Comparison of ENCODE assay signal across 9 mouse cellular contexts in the genomic region with DNA sequence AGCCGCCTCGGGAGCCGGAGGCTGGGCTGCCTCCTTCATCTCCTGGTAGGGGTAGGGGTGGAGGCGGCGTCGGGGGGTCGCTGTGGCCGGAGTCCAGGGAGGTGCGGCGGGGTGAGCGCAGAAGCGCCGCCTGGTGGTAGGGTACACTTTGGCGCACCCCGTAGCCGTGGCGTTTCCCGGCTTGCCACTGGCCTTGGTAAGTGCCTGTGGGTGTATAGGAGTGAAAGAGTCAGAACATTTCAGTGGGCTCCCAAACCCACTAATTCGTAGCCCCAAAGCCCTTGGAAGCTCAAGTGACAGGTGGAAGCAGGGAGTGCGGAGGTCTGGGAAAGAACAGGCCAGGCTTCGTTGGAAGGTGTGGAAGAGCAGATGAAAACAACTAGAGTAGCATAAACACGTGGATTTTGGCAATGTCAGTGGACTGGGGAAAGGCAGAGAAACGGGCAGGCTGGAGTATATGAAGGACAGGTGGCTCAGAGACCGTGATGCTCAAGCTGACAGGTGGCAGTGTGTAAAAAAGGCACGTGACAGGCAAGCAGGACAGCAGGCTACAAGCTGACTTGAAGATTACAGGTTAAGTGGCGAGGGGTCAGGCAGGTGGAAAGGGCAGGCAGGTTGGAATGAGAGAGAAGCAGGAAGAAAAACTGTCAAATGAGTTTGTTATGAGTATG. TPM values are rescaled to one million over a fixed set of nuclear protein-coding genes. Genes with fewer than 3 reads are reported as not detected.
DNase-seq lines count a peak whose midpoint lies in the region; ATAC-seq and TF ChIP-seq lines count a peak whose summit lies in the region.
"Had no signal": no experiment of that assay in that cellular context is flagged by ENCODE, and none has a peak within 500 bp of the region (broad histone marks: within the 10 kb centered on the region; RNA-seq: fewer than 3 reads in every experiment).

No protein-coding gene starts in this region.

- peak overlapping the region; percentile 78 for H3K4me3 ChIP-seq in gastrocnemius, adult 2 months
- no peak overlapping the region for H3K4me3 ChIP-seq in spleen, adult 2 months (ENCODE audit: extremely low read depth, insufficient read depth, insufficient read length)
- H3K4me3 ChIP-seq in forebrain, embryonic 15.5 days = peak overlapping the region; percentile 70
- H3K4me3 ChIP-seq in limb, embryonic 14.5 days (replicated peaks; ENCODE audit: low read length) = peak overlapping the region; percentile 64
- H3K4me3 ChIP-seq in neural tube, embryonic 14.5 days (ENCODE audit: low read depth, low read length) = peak overlapping the region; percentile 52

- intact Hi-C loops in gastrocnemius, adult 2 months (cut with DNase I) = no loop called here

- WGBS in spleen, adult 2 months = 15% methylated on average over 26 of the region's 26 CpGs
- WGBS in forebrain, embryonic 15.5 days = 12% methylated on average over 26 of the region's 26 CpGs
- 9% methylated on average over 26 of the region's 26 CpGs for WGBS in limb, embryonic 14.5 days
- WGBS in neural tube, embryonic 14.5 days = 15% methylated on average over 25 of the region's 26 CpGs

- TF ChIP-seq POLR2A in spleen, adult 2 months (IDR thresholded peaks at IDR 0.05; ENCODE audit: low read depth, low read length) = no peak
- no peak for TF ChIP-seq POLR2A in limb, embryonic 14.5 days (IDR thresholded peaks at IDR 0.05; ENCODE audit: borderline replicate concordance, extremely low read depth, insufficient read depth, insufficient read length)

- H3K36me3 ChIP-seq in spleen, adult 2 months (ENCODE audit: control insufficient read depth, insufficient read depth, low read length) = no peaks in the 10 kb centered on the region
- peaks cover 8% of the 10 kb centered on the region; the same call in 1 of the 2 replicates for H3K36me3 ChIP-seq in forebrain, embryonic 15.5 days
- H3K36me3 ChIP-seq in limb, embryonic 14.5 days (ENCODE audit: control insufficient read depth, insufficient read depth, low read length) = no peaks in the 10 kb centered on the region; the same call in 1 of the 2 replicates
- peaks cover 4% of the 10 kb centered on the region; the same call in 1 of the 2 replicates for H3K36me3 ChIP-seq in neural tube, embryonic 14.5 days (ENCODE audit: control insufficient read depth, insufficient read depth, low read length)
- H3K36me3 ChIP-seq: G1E had no signal

- H3K9me3 ChIP-seq in forebrain, embryonic 15.5 days = no peaks in the 10 kb centered on the region
- H3K9me3 ChIP-seq in limb, embryonic 14.5 days (ENCODE audit: control insufficient read depth, low read length) = no peaks in the 10 kb centered on the region
- no peaks in the 10 kb centered on the region for H3K9me3 ChIP-seq in neural tube, embryonic 14.5 days (ENCODE audit: control insufficient read depth, low read length)

- H3K4me1 ChIP-seq in spleen, adult 2 months (ENCODE audit: control insufficient read depth, insufficient read depth, insufficient read length) = peaks cover 14% of the 10 kb centered on the region
- peaks cover 66% of the 10 kb centered on the region for H3K4me1 ChIP-seq in forebrain, embryonic 15.5 days
- peaks cover 15% of the 10 kb centered on the region; the same call in 1 of the 2 replicates for H3K4me1 ChIP-seq in limb, embryonic 14.5 days (ENCODE audit: control insufficient read depth, insufficient read depth, low read length)
- peaks cover 15% of the 10 kb centered on the region for H3K4me1 ChIP-seq in neural tube, embryonic 14.5 days (ENCODE audit: control insufficient read depth, insufficient read depth, low read length)

- H3K4me2 ChIP-seq in forebrain, embryonic 15.5 days (replicated peaks) = peak overlapping the region; percentile 82
- peak overlapping the region; percentile 99 for H3K4me2 ChIP-seq in limb, embryonic 14.5 days (replicated peaks; ENCODE audit: low read depth, low read length, severe bottlenecking)
- peak overlapping the region; percentile 58 for H3K4me2 ChIP-seq in neural tube, embryonic 14.5 days (ENCODE audit: low read depth, low read length)

- peak; percentile 60 for TF ChIP-seq CTCF in gastrocnemius, adult 2 months (IDR thresholded peaks at IDR 0.05)
- peak; percentile 35; the same call in 1 of the 2 replicates for TF ChIP-seq CTCF in spleen, adult 2 months (IDR thresholded peaks at IDR 0.05; ENCODE audit: extremely low read depth, insufficient read depth, insufficient read length, insufficient replicate concordance)

- H3K27me3 ChIP-seq in spleen, adult 2 months (ENCODE audit: control insufficient read depth, insufficient read depth, low read length) = peaks cover 25% of the 10 kb centered on the region
- 0 out of 2 replicates have a peak, but pooled peaks cover 9% of the 10 kb centered on the region for H3K27me3 ChIP-seq in forebrain, embryonic 15.5 days
- peaks cover 39% of the 10 kb centered on the region for H3K27me3 ChIP-seq in limb, embryonic 14.5 days (ENCODE audit: control insufficient read depth, insufficient read depth, low read length)
- H3K27me3 ChIP-seq in neural tube, embryonic 14.5 days (ENCODE audit: control insufficient read depth, insufficient read depth, low read length) = peaks cover 3% of the 10 kb centered on the region; the same call in 1 of the 2 replicates

- ATAC-seq in forebrain, embryonic 15.5 days (replicated peaks) = no peak
- no peak for ATAC-seq in limb, embryonic 14.5 days (ENCODE audit: low FRiP score, low read depth)
- ATAC-seq in neural tube, embryonic 14.5 days (ENCODE audit: low read depth) = no peak
- no peak for ATAC-seq in megakaryocyte-erythroid progenitor cell, adult 5-6 weeks (replicated peaks; ENCODE audit: low FRiP score, low TSS enrichment, poor library complexity, severe bottlenecking)

- no peak overlapping the region for H3K27ac ChIP-seq in gastrocnemius, adult 2 months
- no peak overlapping the region for H3K27ac ChIP-seq in spleen, adult 2 months (ENCODE audit: insufficient read depth, low read length)
- H3K27ac ChIP-seq in forebrain, embryonic 15.5 days (replicated peaks) = peak overlapping the region; percentile 97
- H3K27ac ChIP-seq in limb, embryonic 14.5 days (replicated peaks; ENCODE audit: low read depth, low read length) = no peak overlapping the region
- H3K27ac ChIP-seq in neural tube, embryonic 14.5 days (ENCODE audit: low read depth, low read length) = no peak overlapping the region

- no peak for DNase-seq in gastrocnemius, adult 2 months
- DNase-seq in gastrocnemius, adult 8-10 months (ENCODE audit: low spot score in 2 of 2) = no peak
- DNase-seq in spleen, adult 2 months (ENCODE audit: low read depth in 1 of 2, low spot score in 2 of 2) = no peak
- DNase-seq in spleen, postnatal 14 days (ENCODE audit: low spot score in 2 of 2) = no peak
- DNase-seq in limb, embryonic 14.5 days (ENCODE audit: low spot score) = no peak

- H3K9ac ChIP-seq in forebrain, embryonic 15.5 days (replicated peaks) = peak overlapping the region; percentile 75
- no peak overlapping the region for H3K9ac ChIP-seq in limb, embryonic 14.5 days (ENCODE audit: low read depth, low read length, severe bottlenecking)
- H3K9ac ChIP-seq in neural tube, embryonic 14.5 days (replicated peaks; ENCODE audit: low read depth, low read length) = peak overlapping the region; percentile 62; the same call in 1 of the 2 replicates

RNA-seq across cellular contexts. Expression of gene Jph4, which starts 2.6 kb away (rescaled TPM):
- total RNA-seq in gastrocnemius, adult 2 months (2021) = under 1 TPM in 1 of 2 experiments, not detected in 1; 0.08 TPM
- total RNA-seq in gastrocnemius, adult 8-10 months (2022) = under 1 TPM in 2 of 4 experiments, not detected in 2; 0.08 to 0.19 TPM
- polyA plus RNA-seq in spleen, adult 2 months (2012; rRNA removed) = 0.33 and 0.50 TPM in 2 replicates
- polyA plus RNA-seq in forebrain, embryonic 15.5 days (2015; fragmentation: Nextera tagmentation; extraction: Ambion mirVana) = 37.4 and 38.3 TPM in 2 replicates
- polyA plus RNA-seq in limb, embryonic 14.5 days (2012; rRNA removed) = 10.4 and 11.2 TPM in 2 replicates
- 2.5 and 3.0 TPM in 2 replicates for polyA plus RNA-seq in limb, embryonic 14.5 days (2014; fragmentation: Nextera tagmentation; extraction: Ambion mirVana)
- polyA plus RNA-seq in neural tube, embryonic 14.5 days (2014; fragmentation: Nextera tagmentation; extraction: Ambion mirVana) = 36.2 and 41.3 TPM in 2 replicates
- not detected in 2 replicates for total RNA-seq in megakaryocyte-erythroid progenitor cell, adult 5-6 weeks (2014; fragmentation: Nextera tagmentation)
- 0.05 TPM in 1 of 2 replicates, not detected in the other for total RNA-seq in megakaryocyte-erythroid progenitor cell, adult 5-6 weeks (2017)
- polyA plus RNA-seq: G1E had no signal

RNA-seq across cellular contexts. Expression of gene Ap1g2, which starts 7.7 kb away (rescaled TPM):
- 1 to 10 TPM; 5.3 to 6.0 TPM for total RNA-seq in gastrocnemius, adult 2 months (2021)
- total RNA-seq in gastrocnemius, adult 8-10 months (2022) = 1 to 10 TPM; 2.2 to 3.9 (median 3.6) TPM
- 64.9 and 77.2 TPM in 2 replicates for polyA plus RNA-seq in spleen, adult 2 months (2012; rRNA removed)
- polyA plus RNA-seq in forebrain, embryonic 15.5 days (2015; fragmentation: Nextera tagmentation; extraction: Ambion mirVana) = 11.4 and 13.0 TPM in 2 replicates
- polyA plus RNA-seq in limb, embryonic 14.5 days (2012; rRNA removed) = 22.9 and 31.4 TPM in 2 replicates
- 19.5 and 20.4 TPM in 2 replicates for polyA plus RNA-seq in limb, embryonic 14.5 days (2014; fragmentation: Nextera tagmentation; extraction: Ambion mirVana)
- 5.4 and 7.0 TPM in 2 replicates for polyA plus RNA-seq in neural tube, embryonic 14.5 days (2014; fragmentation: Nextera tagmentation; extraction: Ambion mirVana)
- total RNA-seq in megakaryocyte-erythroid progenitor cell, adult 5-6 weeks (2014; fragmentation: Nextera tagmentation) = 66.7 and 109 TPM in 2 replicates
- 13.3 and 27.0 TPM in 2 replicates for total RNA-seq in megakaryocyte-erythroid progenitor cell, adult 5-6 weeks (2017)

RNA-seq across cellular contexts. Expression of gene Thtpa, which starts 19.5 kb away (rescaled TPM):
- total RNA-seq in gastrocnemius, adult 2 months (2021) = 10 to 100 TPM; 12.6 to 14.3 TPM
- total RNA-seq in gastrocnemius, adult 8-10 months (2022) = 10 to 100 TPM; 13.4 to 15.6 (median 14.9) TPM
- polyA plus RNA-seq in spleen, adult 2 months (2012; rRNA removed) = 4.1 and 4.4 TPM in 2 replicates
- 52.2 and 52.3 TPM in 2 replicates for polyA plus RNA-seq in forebrain, embryonic 15.5 days (2015; fragmentation: Nextera tagmentation; extraction: Ambion mirVana)
- 11.9 and 12.4 TPM in 2 replicates for polyA plus RNA-seq in limb, embryonic 14.5 days (2012; rRNA removed)
- 19.9 and 20.3 TPM in 2 replicates for polyA plus RNA-seq in limb, embryonic 14.5 days (2014; fragmentation: Nextera tagmentation; extraction: Ambion mirVana)
- polyA plus RNA-seq in neural tube, embryonic 14.5 days (2014; fragmentation: Nextera tagmentation; extraction: Ambion mirVana) = 29.3 and 32.0 TPM in 2 replicates
- 9.2 and 10.4 TPM in 2 replicates for total RNA-seq in megakaryocyte-erythroid progenitor cell, adult 5-6 weeks (2014; fragmentation: Nextera tagmentation)
- 5.1 and 6.4 TPM in 2 replicates for total RNA-seq in megakaryocyte-erythroid progenitor cell, adult 5-6 weeks (2017)

RNA-seq across cellular contexts. Expression of gene Zfhx2, which starts 22.0 kb away (rescaled TPM):
- total RNA-seq in gastrocnemius, adult 2 months (2021) = 1 to 10 TPM; 5.1 to 6.0 TPM
- 1 to 10 TPM; 4.9 to 6.2 (median 5.6) TPM for total RNA-seq in gastrocnemius, adult 8-10 months (2022)
- polyA plus RNA-seq in spleen, adult 2 months (2012; rRNA removed) = 4.2 and 4.5 TPM in 2 replicates
- polyA plus RNA-seq in forebrain, embryonic 15.5 days (2015; fragmentation: Nextera tagmentation; extraction: Ambion mirVana) = 27.4 and 30.6 TPM in 2 replicates
- polyA plus RNA-seq in limb, embryonic 14.5 days (2012; rRNA removed) = 5.3 and 6.1 TPM in 2 replicates
- polyA plus RNA-seq in limb, embryonic 14.5 days (2014; fragmentation: Nextera tagmentation; extraction: Ambion mirVana) = 3.7 and 4.7 TPM in 2 replicates
- polyA plus RNA-seq in neural tube, embryonic 14.5 days (2014; fragmentation: Nextera tagmentation; extraction: Ambion mirVana) = 23.9 and 27.3 TPM in 2 replicates
- total RNA-seq in megakaryocyte-erythroid progenitor cell, adult 5-6 weeks (2014; fragmentation: Nextera tagmentation) = 5.6 and 7.8 TPM in 2 replicates
- total RNA-seq in megakaryocyte-erythroid progenitor cell, adult 5-6 weeks (2017) = 0.19 and 1.4 TPM in 2 replicates
